Mouse (Mus musculus) gastrocnemius, adult 2 months (tissue): ENCODE data around the gene Gatd1. TPM values are rescaled to one million over a fixed set of nuclear protein-coding genes. Genes with fewer than 3 reads are reported as not detected.

Source experiments
- DNase-seq: peaks from one replicate; pipeline ENCODE4 v3.0.0; 2022
- H3K27ac ChIP-seq: fragments of 200-600 bp; 2 replicates; pipeline ENCODE4 v1.8.1; 2022; ENCODE audit warnings: mild to moderate bottlenecking
- H3K4me3 ChIP-seq: fragments of 200-600 bp; 2 replicates; pipeline ENCODE4 v1.8.1; 2022; ENCODE audit warnings: mild to moderate bottlenecking, moderate library complexity
- CTCF ChIP-seq: fragments of 200-600 bp; IDR thresholded peaks from 2 replicates; pipeline ENCODE4 v1.8.1; 2022; ENCODE audit warnings: antibody characterized with exemption, mild to moderate bottlenecking, moderate library complexity
- intact Hi-C: fragments of 180-260 bp; cut with DNase I; formaldehyde crosslinking; loops from one replicate; pipeline ENCODE4 v1.15.1; 2025
- total RNA-seq, 2 experiments: library from RNA; stranded (reverse); gene quantifications; 2 replicates each; pipeline ENCODE4 v1.2.3; 2021

Gatd1 gene
- total RNA-seq, 2 experiments from 2014 or later = 5.5 to 8.3 TPM

GRCm38 (mm10) chr7:141367358-141367757 is 46.6 kb downstream of the Gatd1 start:
- Histone ChIP-seq H3K27ac (no peak overlapping the region), H3K4me3 (no peak overlapping the region)
- no peak for DNase-seq
- intact Hi-C loops = no loop called here
- TF ChIP-seq CTCF = no peak

- Histone ChIP-seq H3K27ac (peak overlapping the region; percentile 7; the same call in 1 of the 2 replicates), H3K4me3 (no peak overlapping the region)
- DNase-seq = no peak
- no peak for TF ChIP-seq CTCF
- intact Hi-C loops = no loop called here
Observed at GRCm38 (mm10) chr7:141365049-141365445, 48.9 kb downstream of the Gatd1 start.

- TF ChIP-seq CTCF = no peak
- no peak for DNase-seq
- H3K4me3 ChIP-seq = 0 out of 2 replicates have a peak overlapping the region, but pooled peaks have one; percentile 17
- peak overlapping the region; percentile 38; the same call in 1 of the 2 replicates for H3K27ac ChIP-seq
- intact Hi-C loops = no loop called here
Observed at GRCm38 (mm10) chr7:141364349-141365048, 49.4 kb downstream of the Gatd1 start.

DNA sequence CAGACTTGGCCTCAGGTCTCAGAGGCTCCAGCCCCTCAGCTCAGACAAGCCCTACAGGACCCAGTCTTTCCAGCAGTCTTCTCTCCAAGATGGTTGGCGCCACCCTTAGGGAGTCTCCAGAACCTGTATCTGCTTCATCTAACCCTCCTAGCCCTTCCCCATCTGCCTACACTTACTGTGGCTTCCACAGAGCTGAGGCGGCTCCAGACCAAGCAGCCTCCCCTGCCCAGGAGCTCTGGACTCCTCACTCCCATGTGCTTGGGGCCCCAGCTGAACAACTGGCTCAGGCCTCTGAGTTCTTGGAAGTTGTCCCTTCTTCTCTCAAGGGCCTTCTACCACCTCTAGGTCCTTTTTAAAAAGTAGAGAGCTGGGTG is 50.2 kb downstream of the Gatd1 start:
- TF ChIP-seq CTCF = no peak
- intact Hi-C loops = loop anchor here (1.0 to 2.0 kb wide), 2 partner anchors 98 to 141 kb away; no protein-coding TSS in a partner anchor
- H3K4me3 ChIP-seq = no peak overlapping the region
- no peak overlapping the region for H3K27ac ChIP-seq
- no peak for DNase-seq

GRCm38 (mm10) chr7:141363106-141363751 is 50.7 kb downstream of the Gatd1 start:
- Histone ChIP-seq H3K4me3 (no peak overlapping the region), H3K27ac (no peak overlapping the region)
- DNase-seq = peak; percentile 63
- intact Hi-C loops = loop anchor here (1.0 to 2.0 kb wide), 2 partner anchors 98 to 140 kb away; no protein-coding TSS in a partner anchor
- peak; percentile 80 for TF ChIP-seq CTCF

GRCm38 (mm10) chr7:141361510-141361909 is 52.4 kb downstream of the Gatd1 start:
- H3K4me3 ChIP-seq = no peak overlapping the region
- no peak for DNase-seq
- no peak for TF ChIP-seq CTCF
- intact Hi-C loops = no loop called here
- H3K27ac ChIP-seq = no peak overlapping the region

Other genes starting within 250 kb of the Gatd1 start
- gene Rnh1, start 241.3 kb downstream of the Gatd1 start, total RNA-seq = 10 to 100 TPM; 46.5 to 50.9 TPM
- 100 to 1,000 TPM; 117 to 119 TPM for gene Hras, start 220.1 kb downstream of the Gatd1 start, total RNA-seq
- gene Lrrc56, start 220.0 kb downstream of the Gatd1 start, total RNA-seq = 1 to 10 TPM; 1.7 to 2.1 TPM
- not detected for gene Lmntd2, start 200.1 kb downstream of the Gatd1 start, total RNA-seq
- gene Rassf7, start 198.3 kb downstream of the Gatd1 start, total RNA-seq = under 1 TPM in 1 of 2 experiments, not detected in 1; 0.28 TPM
- gene Phrf1, start 185.4 kb downstream of the Gatd1 start, total RNA-seq = 10 to 100 TPM; 22.4 to 28.1 TPM
- 1 to 10 TPM; 1.1 TPM for gene Irf7, start 147.7 kb downstream of the Gatd1 start, total RNA-seq
- not detected for gene Cdhr5, start 137.3 kb downstream of the Gatd1 start, total RNA-seq
- gene Sct, start 135.0 kb downstream of the Gatd1 start, total RNA-seq = not detected
- gene Drd4, start 122.1 kb downstream of the Gatd1 start, total RNA-seq = not detected
- gene Deaf1, start 86.4 kb downstream of the Gatd1 start, total RNA-seq = 10 to 100 TPM; 13.3 to 14.0 TPM
- gene Tmem80, start 86.4 kb downstream of the Gatd1 start, total RNA-seq = 10 to 100 TPM; 11.5 to 16.9 TPM
- 1 to 10 TPM; 2.6 to 3.1 TPM for gene Eps8l2, start 75.3 kb downstream of the Gatd1 start, total RNA-seq
- 10 to 100 TPM; 77.5 to 88.3 TPM for gene Taldo1, start 21.9 kb downstream of the Gatd1 start, total RNA-seq
- gene Cend1, start 15.4 kb upstream of the Gatd1 start, total RNA-seq = under 1 TPM; 0.28 to 0.31 TPM
- gene Slc25a22, start 23.8 kb upstream of the Gatd1 start, total RNA-seq = 10 to 100 TPM; 18.6 to 26.1 TPM
- under 1 TPM; 0.08 to 0.20 TPM for gene Pidd1, start 29.9 kb upstream of the Gatd1 start, total RNA-seq
- 100 to 1,000 TPM; 567 to 623 TPM for gene Rplp2, start 33.2 kb upstream of the Gatd1 start, total RNA-seq
- gene Pnpla2, start 41.1 kb upstream of the Gatd1 start, total RNA-seq = 100 to 1,000 TPM; 345 to 348 TPM
- 1 to 10 TPM; 6.1 to 6.3 TPM for gene Cracr2b, start 47.0 kb upstream of the Gatd1 start, total RNA-seq
- 10 to 100 TPM; 83.2 to 90.2 TPM for gene Cd151, start 53.3 kb upstream of the Gatd1 start, total RNA-seq
- gene Polr2l, start 61.0 kb upstream of the Gatd1 start, total RNA-seq = 10 to 100 TPM; 55.5 to 58.8 TPM
- 1 to 10 TPM; 7.6 to 8.2 TPM for gene Tspan4, start 61.1 kb upstream of the Gatd1 start, total RNA-seq
- gene Chid1, start 125.7 kb upstream of the Gatd1 start, total RNA-seq = 10 to 100 TPM; 11.5 to 21.6 TPM
- gene Ap2a2, start 148.0 kb upstream of the Gatd1 start, total RNA-seq = 10 to 100 TPM; 52.2 to 52.9 TPM
- gene Muc6, start 241.2 kb upstream of the Gatd1 start, total RNA-seq = not detected